Mouse (Mus musculus) embryo, embryonic 9.5 days (tissue): ENCODE data around the gene Xlr4c.
A peak's percentile ranks its signal among the peaks of the same experiment; 100 is the strongest.
"Not testable (repeated sequence)": the region's sequence is repeated elsewhere in the genome, so short reads cannot be mapped to it uniquely, and the experiment has no call there.

Source experiments
- DNase-seq: peaks from one replicate; pipeline ENCODE4 v3.0.0-alpha.2; 2017; ENCODE audit errors: extremely low spot score

Gene Xlr4c

GRCm38 (mm10) chrX:73242821-73243325 lies at the start of gene Xlr4c:
Xlr4c (minus strand) TSS chrX:73243130.
- not testable (repeated sequence) for DNase-seq

GRCm38 (mm10) chrX:73265270-73265669 lies 22.3 kb upstream of the Xlr4c start, which contains the start of gene Xlr3c:
Xlr3c (minus strand) TSS chrX:73265390.
- not testable (repeated sequence) for DNase-seq

- DNase-seq = not testable (repeated sequence)
These were observed 19.5 kb upstream of the Xlr4c start for GRCm38 (mm10) chrX:73262428-73262827.

- DNase-seq = no peak
These were observed 13.6 kb downstream of the Xlr4c start for GRCm38 (mm10) chrX:73229288-73229687.

- DNase-seq = peak; percentile 26
These were observed 14.2 kb downstream of the Xlr4c start for GRCm38 (mm10) chrX:73228606-73229214.

DNA sequence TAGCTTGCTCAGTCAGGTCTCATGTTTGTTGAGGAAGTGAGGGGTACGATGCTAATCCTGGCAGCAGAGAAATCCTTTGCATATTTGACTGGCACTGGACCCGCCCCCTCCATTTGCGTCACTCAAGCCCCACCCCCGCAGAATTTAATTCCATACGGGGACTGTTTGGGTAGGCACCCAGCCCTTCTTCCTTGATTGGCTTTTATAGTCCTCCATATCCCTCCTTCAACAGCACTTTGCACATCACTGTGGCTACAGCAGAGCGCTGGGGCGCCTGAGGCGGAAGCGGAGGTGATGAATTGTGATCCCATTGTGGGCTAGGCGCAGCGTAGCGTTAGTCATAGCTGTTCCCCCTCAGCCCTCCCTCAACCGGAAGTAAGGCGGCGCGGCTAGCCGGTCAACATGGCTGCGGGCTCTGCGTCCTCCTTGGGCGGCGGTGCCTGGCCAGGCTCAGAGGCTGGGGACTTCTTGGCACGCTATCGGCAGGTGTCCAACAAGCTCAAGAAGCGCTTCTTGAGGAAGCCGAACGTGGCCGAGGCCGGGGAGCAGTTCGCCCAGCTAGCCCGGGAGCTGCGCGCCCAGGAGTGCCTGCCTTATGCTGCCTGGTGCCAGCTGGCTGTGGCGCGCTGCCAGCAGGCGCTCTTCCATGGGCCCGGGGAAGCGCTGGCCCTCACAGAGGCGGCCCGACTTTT lies 14.9 kb downstream of the Xlr4c start, which contains the start of gene F8a:
F8a (plus strand) TSS at position 378 of the 692 bp plus-strand sequence.
- DNase-seq = peak; percentile 73

GRCm38 (mm10) chrX:73225365-73225764 lies 17.6 kb downstream of the Xlr4c start:
- no peak for DNase-seq

- not testable (repeated sequence) for DNase-seq
These were observed 28.9 kb downstream of the Xlr4c start, which contains the start of gene Xlr4b for GRCm38 (mm10) chrX:73213819-73214564. Xlr4b (plus strand) TSS chrX:73214333.

GRCm38 (mm10) chrX:73191934-73192333 lies 51.0 kb downstream of the Xlr4c start, which contains the start of gene Xlr3b:
Xlr3b (plus strand) TSS chrX:73192207.
- not testable (repeated sequence) for DNase-seq
